Mouse (Mus musculus) testis, adult 2 months (tissue): ENCODE results near the gene Tmem203.

ENCODE experiments used
- CTCF ChIP-seq: fragments of 200-500 bp; IDR thresholded peaks from 2 replicates; pipeline ENCODE4 v1.5.1; 2012; ENCODE audit warnings: low read depth, mild to moderate bottlenecking, inconsistent platforms, low read length, moderate library complexity; ENCODE audit not compliant: control insufficient read depth, insufficient read depth, insufficient replicate concordance
- POLR2A ChIP-seq: fragments of 200-500 bp; IDR thresholded peaks from 2 replicates; pipeline ENCODE4 v1.6.1; 2012; ENCODE audit warnings: low read depth, mild to moderate bottlenecking, inconsistent platforms, low read length, moderate library complexity; ENCODE audit not compliant: control insufficient read depth

- TF ChIP-seq POLR2A (no peak), CTCF (no peak)
These were observed 42.8 kb downstream of the Tmem203 start for GRCm38 (mm10) chr2:25298046-25298445.
